Mouse (Mus musculus) heart, embryonic 14.5 days (tissue): Measurements from ENCODE around the gene Ccdc93. TPM values are rescaled to one million over a fixed set of nuclear protein-coding genes. Genes with fewer than 3 reads are reported as not detected.

Experiments
- ATAC-seq: fragments of 200-750 bp; cut with Nextera tagmentation; 2 replicates; pipeline ENCODE4 v1.8.0; 2017; ENCODE audit warnings: low read depth, moderate TSS enrichment; ENCODE audit not compliant: insufficient number of reproducible peaks, insufficient read depth, low FRiP score
- H3K27ac ChIP-seq, 2 experiments: fragments of 200-500 bp in 1 of 2; fragments of 300-500 bp in 1 of 2; sonication (generic) in 1 of 2; replicated peaks in 1 of 2; 2 replicates each; pipeline ENCODE4 v1.5.1; 2012 to 2014; ENCODE audit warnings: low read depth in 2 of 2, low read length in 2 of 2, control low read depth in 1 of 2, mild to moderate bottlenecking in 1 of 2, mixed read lengths in 1 of 2; ENCODE audit not compliant: control insufficient read depth in 1 of 2, insufficient read depth in 1 of 2
- H3K27me3 ChIP-seq: fragments of 300-500 bp; sonication (generic); 2 replicates; pipeline ENCODE4 v1.6.1; 2014; ENCODE audit warnings: mild to moderate bottlenecking, low read length, control low read depth; ENCODE audit not compliant: control insufficient read depth, insufficient read depth
- H3K36me3 ChIP-seq: fragments of 300-500 bp; sonication (generic); 2 replicates; pipeline ENCODE4 v1.6.1; 2014; ENCODE audit warnings: mild to moderate bottlenecking, control low read depth, low read length, mixed read lengths; ENCODE audit not compliant: control insufficient read depth, insufficient read depth
- H3K4me1 ChIP-seq, 2 experiments: fragments of 200-500 bp in 1 of 2; fragments of 300-500 bp in 1 of 2; sonication (generic) in 1 of 2; 2 replicates each; pipeline ENCODE4 v1.6.1; 2012 to 2014; ENCODE audit warnings: low read length in 2 of 2, control low read depth in 1 of 2, mixed read lengths in 1 of 2; ENCODE audit not compliant: control insufficient read depth in 2 of 2, insufficient read depth in 2 of 2
- H3K4me2 ChIP-seq: fragments of 300-500 bp; sonication (generic); 2 replicates; pipeline ENCODE4 v1.6.1; 2014; ENCODE audit warnings: mild to moderate bottlenecking, low read length
- H3K4me3 ChIP-seq, 2 experiments: fragments of 200-500 bp in 1 of 2; fragments of 300-500 bp in 1 of 2; sonication (generic) in 1 of 2; 2 replicates each; pipeline ENCODE4 v1.5.1; 2012 to 2014; ENCODE audit warnings: low read length in 2 of 2, mild to moderate bottlenecking in 2 of 2, control low read depth in 1 of 2, low read depth in 1 of 2, moderate library complexity in 1 of 2; ENCODE audit not compliant: control insufficient read depth in 1 of 2, insufficient read depth in 1 of 2
- H3K9ac ChIP-seq: fragments of 300-500 bp; sonication (generic); 2 replicates; pipeline ENCODE4 v1.6.1; 2014; ENCODE audit warnings: mild to moderate bottlenecking, low read length
- H3K9me3 ChIP-seq: fragments of 300-500 bp; sonication (generic); 2 replicates; pipeline ENCODE4 v1.6.1; 2016; ENCODE audit warnings: low read length, control low read depth; ENCODE audit not compliant: control insufficient read depth
- WGBS: fragments of 180-500 bp; shearing (Covaris S2); extraction: QIAGEN DNeasy Blood & Tissue Kit; methylation state at CpG from one replicate; pipeline ENCODE4 v1.1.7; 2014; 5-methylcytosine and 5-hydroxymethylcytosine counted together
- polyA plus RNA-seq: library from polyadenylated mRNA; unstranded; fragments of >200 nt; fragmentation: Nextera tagmentation; extraction: Ambion mirVana; gene quantifications from 2 replicates; pipeline ENCODE4 v1.2.1, GENCODE M21; 2014

Gene Ccdc93
- polyA plus RNA-seq, 1 experiment from 2014 or later, result 6.4 TPM

DNA sequence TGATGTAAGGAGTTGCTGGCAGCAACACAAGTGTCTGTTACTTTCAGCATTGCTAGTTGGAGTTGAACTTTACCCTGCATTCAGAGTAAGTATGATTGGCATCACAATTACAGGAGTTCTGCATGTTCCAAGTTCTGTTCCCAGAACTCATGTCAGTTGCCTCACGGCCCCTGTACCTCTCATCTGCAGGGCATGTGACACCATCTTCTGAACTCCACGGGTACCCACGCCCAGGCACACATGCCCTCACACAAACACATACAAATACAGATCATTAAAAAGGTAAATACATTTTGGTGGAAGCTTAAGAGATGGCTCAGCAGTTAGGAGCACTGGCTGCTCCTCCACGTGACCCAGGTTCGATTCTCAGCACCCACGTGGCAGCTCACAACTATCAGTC lies 56.0 kb downstream of the Ccdc93 start:
- no peak overlapping the region for H3K27ac ChIP-seq
- H3K9ac ChIP-seq, result no peak overlapping the region
- H3K4me2 ChIP-seq, result no peak overlapping the region
- no peaks in the 10 kb centered on the region for H3K27me3 ChIP-seq
- H3K36me3 ChIP-seq, result peaks cover 61% of the 10 kb centered on the region
- H3K4me1 ChIP-seq, result no peaks in the 10 kb centered on the region
- H3K4me3 ChIP-seq, result no peak overlapping the region
- 94% methylated on average over 6 of the region's 6 CpGs for WGBS
- H3K9me3 ChIP-seq, result peaks cover 3% of the 10 kb centered on the region; the same call in 1 of the 2 replicates
- no peak for ATAC-seq

DNA sequence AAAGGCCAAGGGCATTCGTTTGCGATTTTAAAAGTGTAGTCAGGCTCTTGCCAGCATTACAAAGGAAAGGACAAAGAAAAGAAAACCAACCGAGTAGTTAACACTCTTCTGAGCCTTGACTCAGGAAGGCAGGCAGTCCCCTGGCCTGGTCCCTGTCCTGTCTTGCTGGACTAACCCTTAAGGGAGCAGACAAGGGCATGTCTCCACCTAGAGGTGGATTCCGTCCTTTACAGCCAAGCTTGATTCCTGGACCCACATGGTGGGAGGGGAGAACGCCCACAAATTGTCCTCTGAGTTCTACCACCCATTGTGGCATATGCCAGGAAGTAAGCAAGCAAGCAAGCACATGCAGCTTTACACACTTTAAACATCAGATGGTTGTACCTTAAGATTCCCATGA lies 59.4 kb downstream of the Ccdc93 start:
- no peak overlapping the region for H3K27ac ChIP-seq
- no peaks in the 10 kb centered on the region for H3K9me3 ChIP-seq
- no peaks in the 10 kb centered on the region for H3K4me1 ChIP-seq
- no peak overlapping the region for H3K4me3 ChIP-seq
- H3K4me2 ChIP-seq, result no peak overlapping the region
- H3K9ac ChIP-seq, result no peak overlapping the region
- 30% methylated on average over 5 of the region's 5 CpGs for WGBS
- peaks cover 80% of the 10 kb centered on the region for H3K36me3 ChIP-seq
- H3K27me3 ChIP-seq, result no peaks in the 10 kb centered on the region
- no peak for ATAC-seq

DNA sequence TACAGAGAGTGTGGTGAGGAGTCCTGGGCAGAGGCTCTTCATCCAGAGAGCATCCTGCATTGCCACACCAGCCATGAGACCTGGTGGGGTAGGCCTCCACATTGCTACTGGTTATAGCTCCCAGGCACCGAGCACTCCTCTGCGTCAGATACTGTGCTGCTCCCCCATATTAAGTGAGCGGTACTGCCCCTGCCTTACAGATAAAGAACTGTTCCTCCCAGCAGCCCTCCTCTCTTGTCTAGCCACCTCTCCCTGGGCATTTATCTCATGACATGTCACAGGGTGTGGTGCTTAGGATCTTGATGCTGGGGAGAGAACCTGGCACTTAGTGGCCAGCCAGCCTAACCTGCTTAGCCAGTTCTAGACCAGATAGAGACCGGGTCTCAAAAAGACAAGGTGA lies 66.2 kb downstream of the Ccdc93 start:
- no peak; the same call in 1 of the 2 replicates for ATAC-seq
- H3K9me3 ChIP-seq, result 0 out of 2 replicates have a peak, but pooled peaks cover 2% of the 10 kb centered on the region
- no peak overlapping the region for H3K9ac ChIP-seq
- H3K36me3 ChIP-seq, result peaks cover 95% of the 10 kb centered on the region
- no peaks in the 10 kb centered on the region for H3K4me1 ChIP-seq
- H3K4me3 ChIP-seq, result no peak overlapping the region
- H3K27me3 ChIP-seq, result no peaks in the 10 kb centered on the region
- no peak overlapping the region for H3K4me2 ChIP-seq
- no peak overlapping the region for H3K27ac ChIP-seq
- WGBS, result 85% methylated on average over 4 of the region's 4 CpGs

DNA sequence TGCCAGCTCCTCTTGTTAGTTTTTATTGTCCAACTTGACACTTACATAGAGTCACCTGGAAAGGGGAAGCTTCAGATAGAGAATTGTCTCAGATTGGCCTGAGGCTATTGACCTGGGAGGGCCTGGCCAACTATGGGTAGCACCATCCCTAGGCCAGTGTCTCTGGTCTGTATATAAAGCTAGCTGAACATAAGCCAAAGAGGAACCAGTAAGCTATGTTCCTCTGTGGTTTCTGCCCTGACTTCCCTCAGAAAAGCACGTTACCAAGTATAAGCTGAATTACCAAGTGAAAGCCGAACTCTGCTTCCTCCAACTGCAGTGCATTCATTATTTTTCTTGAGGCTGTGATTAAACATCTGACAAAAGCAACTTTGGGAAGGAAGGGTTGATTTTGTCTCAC lies 77.9 kb downstream of the Ccdc93 start:
- Histone ChIP-seq H3K4me3 (no peak overlapping the region), H3K4me1 (no peaks in the 10 kb centered on the region), H3K4me2 (no peak overlapping the region), H3K36me3 (peaks cover 17% of the 10 kb centered on the region; the same call in 1 of the 2 replicates), H3K9ac (no peak overlapping the region), H3K27ac (no peak overlapping the region), H3K9me3 (peaks cover 5% of the 10 kb centered on the region; the same call in 1 of the 2 replicates), H3K27me3 (no peaks in the 10 kb centered on the region)
- 84% methylated on average over 2 of the region's 2 CpGs for WGBS
- no peak for ATAC-seq

DNA sequence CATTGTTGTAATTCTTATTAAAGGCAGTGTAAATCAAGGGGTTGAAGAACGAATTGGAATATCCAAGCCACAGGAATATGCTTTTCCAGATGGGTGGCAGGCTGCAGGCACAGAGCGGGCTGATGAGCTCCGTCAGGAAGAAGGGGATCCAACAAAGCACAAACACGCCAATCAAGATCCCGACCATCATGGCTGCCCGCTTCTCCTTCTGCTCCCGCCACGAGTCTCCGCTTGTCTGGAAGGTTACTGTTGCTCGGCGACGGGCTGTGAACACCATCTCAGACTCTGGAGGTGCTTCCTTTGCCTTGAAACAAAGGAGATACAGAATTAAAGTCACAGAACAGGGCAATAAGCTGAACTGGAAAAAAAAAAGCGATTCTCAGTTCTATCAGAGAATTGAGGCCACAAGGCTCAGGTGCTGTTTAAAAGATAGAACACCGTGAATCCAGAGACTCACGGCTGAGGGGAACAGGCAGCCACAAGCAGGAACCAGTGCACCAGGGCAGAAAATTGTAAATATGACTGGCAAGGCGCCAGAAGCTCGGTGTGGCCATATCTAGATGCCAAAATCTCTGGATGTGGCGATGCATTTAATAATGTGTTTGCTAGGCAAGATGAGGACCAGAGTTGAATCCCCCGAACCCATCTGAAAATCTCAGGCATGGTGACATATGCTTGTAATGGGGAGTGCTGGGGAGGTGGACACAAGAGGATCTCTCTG lies 79.7 kb downstream of the Ccdc93 start:
- Histone ChIP-seq H3K27me3 (no peaks in the 10 kb centered on the region), H3K4me2 (no peak overlapping the region), H3K4me3 (no peak overlapping the region), H3K4me1 (no peaks in the 10 kb centered on the region), H3K27ac (no peak overlapping the region), H3K9ac (no peak overlapping the region), H3K9me3 (peaks cover 5% of the 10 kb centered on the region; the same call in 1 of the 2 replicates), H3K36me3 (peaks cover 6% of the 10 kb centered on the region; the same call in 1 of the 2 replicates)
- no peak for ATAC-seq
- 79% methylated on average over 19 of the region's 19 CpGs for WGBS

DNA sequence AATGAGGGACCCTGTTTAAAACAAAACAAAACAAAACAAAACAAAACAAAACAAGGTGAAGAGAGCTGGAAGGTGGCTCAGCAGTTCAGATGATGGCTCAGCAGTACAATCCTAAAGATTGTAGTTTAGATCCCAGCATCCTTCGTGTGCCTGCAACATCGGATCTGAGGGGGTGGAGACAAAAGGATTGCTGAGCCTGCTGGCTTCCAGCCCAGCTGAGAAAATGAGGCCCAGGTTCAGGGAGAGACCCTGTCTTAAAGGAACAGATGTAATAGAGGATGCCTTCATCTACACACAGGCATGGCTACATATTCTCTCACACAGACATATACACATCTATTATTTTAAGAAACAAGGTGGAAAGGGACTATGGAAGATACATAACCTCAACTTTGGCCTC lies 80.3 kb downstream of the Ccdc93 start:
- no peak for ATAC-seq
- H3K27me3 ChIP-seq, result no peaks in the 10 kb centered on the region
- H3K9me3 ChIP-seq, result peaks cover 5% of the 10 kb centered on the region; the same call in 1 of the 2 replicates
- no peak overlapping the region for H3K4me3 ChIP-seq
- WGBS, result 37% methylated on average over 2 of the region's 2 CpGs
- no peak overlapping the region for H3K9ac ChIP-seq
- no peak overlapping the region for H3K27ac ChIP-seq
- no peak overlapping the region for H3K4me2 ChIP-seq
- H3K36me3 ChIP-seq, result 0 out of 2 replicates have a peak, but pooled peaks cover under 1% of the 10 kb centered on the region
- no peaks in the 10 kb centered on the region for H3K4me1 ChIP-seq

DNA sequence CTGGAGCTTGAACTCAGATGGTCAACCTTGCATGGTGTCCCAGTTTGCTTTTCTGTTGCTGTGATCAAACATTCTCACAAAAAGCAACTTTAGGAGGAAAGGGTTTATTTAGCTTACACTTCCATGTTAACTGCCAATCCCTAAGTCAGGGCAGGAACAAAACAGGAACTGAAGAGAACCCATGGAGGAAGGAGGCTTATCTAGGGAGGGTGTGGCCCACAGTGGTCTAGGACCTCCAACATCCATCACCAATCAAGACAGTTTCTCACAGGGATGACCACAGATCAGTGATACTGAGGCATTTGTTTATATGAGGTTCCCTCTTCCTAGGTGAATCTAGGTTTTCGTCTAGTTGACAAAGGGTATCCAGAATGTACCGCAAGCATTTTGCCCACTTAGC lies 81.1 kb downstream of the Ccdc93 start:
- Histone ChIP-seq H3K27ac (no peak overlapping the region), H3K9ac (no peak overlapping the region), H3K9me3 (peaks cover 5% of the 10 kb centered on the region; the same call in 1 of the 2 replicates), H3K27me3 (no peaks in the 10 kb centered on the region), H3K4me1 (no peaks in the 10 kb centered on the region), H3K4me2 (no peak overlapping the region), H3K36me3 (no peaks in the 10 kb centered on the region), H3K4me3 (no peak overlapping the region)
- WGBS, result 93% methylated on average over 2 of the region's 2 CpGs
- no peak for ATAC-seq

DNA sequence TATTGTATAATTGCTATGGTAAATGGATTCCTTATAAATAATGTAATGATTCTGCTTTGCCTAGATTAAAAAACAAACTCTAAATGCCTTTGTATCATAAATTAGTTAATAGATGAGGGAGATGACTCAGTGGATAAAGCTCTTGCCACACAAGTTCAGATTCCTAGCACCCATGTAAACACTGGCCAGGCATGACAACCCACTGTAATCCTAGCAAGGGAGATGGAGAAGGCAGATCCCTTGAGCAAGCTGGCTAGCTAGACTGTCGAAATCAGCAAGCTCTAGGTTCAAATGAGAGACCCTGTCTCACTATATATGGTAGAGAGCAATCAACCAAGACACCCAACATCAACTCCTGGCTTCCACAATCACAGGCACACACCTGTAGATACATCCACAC lies 87.8 kb downstream of the Ccdc93 start:
- H3K36me3 ChIP-seq, result no peaks in the 10 kb centered on the region
- no peak for ATAC-seq
- no peaks in the 10 kb centered on the region for H3K27me3 ChIP-seq
- H3K27ac ChIP-seq, result no peak overlapping the region
- H3K4me1 ChIP-seq, result no peaks in the 10 kb centered on the region
- no peak overlapping the region for H3K4me2 ChIP-seq
- H3K9ac ChIP-seq, result no peak overlapping the region
- WGBS, result 77% methylated on average over 1 of the region's 1 CpGs
- H3K9me3 ChIP-seq, result no peaks in the 10 kb centered on the region
- H3K4me3 ChIP-seq, result no peak overlapping the region
